Comparison of ENCODE assay signal across 10 mouse cellular contexts in the genomic region with DNA sequence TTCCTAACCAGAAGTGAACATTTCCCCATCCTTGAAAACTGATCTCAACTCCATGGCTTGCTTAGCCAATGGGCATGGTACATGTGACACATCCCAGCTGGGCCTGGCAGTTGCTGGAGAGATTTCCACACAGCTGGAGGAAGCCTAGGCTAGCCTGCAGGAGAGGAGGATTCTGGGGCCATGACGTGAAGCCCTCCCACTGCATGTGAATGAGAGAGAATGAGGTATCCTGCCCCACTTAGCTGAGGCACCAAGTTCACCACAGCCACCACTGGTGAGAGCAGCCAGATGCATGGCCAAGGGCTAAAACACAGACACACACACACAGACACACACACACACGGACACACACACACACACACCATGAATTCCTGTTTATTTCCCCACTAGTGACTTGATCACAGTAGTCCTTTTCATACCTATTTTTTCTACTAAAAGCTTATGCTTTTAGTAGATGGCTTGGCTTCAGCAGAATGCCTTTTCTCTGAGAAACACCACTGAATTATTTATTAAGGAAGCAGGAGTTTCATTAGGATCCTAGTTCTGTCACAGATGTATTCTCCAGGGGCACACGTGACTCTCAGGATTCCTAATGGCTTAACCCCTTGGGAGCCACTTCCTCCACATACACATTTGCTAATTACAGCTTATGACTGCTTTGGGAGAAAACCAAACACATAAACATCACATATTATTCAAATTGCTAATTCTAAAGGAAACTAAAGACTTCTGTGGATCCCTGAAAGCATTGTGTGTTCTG.
DNase-seq lines count a peak whose midpoint lies in the region; ATAC-seq and TF ChIP-seq lines count a peak whose summit lies in the region.
"Had no signal": no experiment of that assay in that cellular context is flagged by ENCODE, and none has a peak within 500 bp of the region (broad histone marks: within the 10 kb centered on the region; RNA-seq: fewer than 3 reads in every experiment).

No protein-coding gene starts in this region.

- H3K4me1 ChIP-seq in heart, embryonic 11.5 days (ENCODE audit: control insufficient read depth, insufficient read depth, low read length) = no peaks in the 10 kb centered on the region
- H3K4me1 ChIP-seq in forebrain, embryonic 14.5 days (ENCODE audit: control insufficient read depth, insufficient read depth, low read length) = no peaks in the 10 kb centered on the region
- peaks cover 11% of the 10 kb centered on the region; the same call in 1 of the 2 replicates for H3K4me1 ChIP-seq in intestine, embryonic 16.5 days (ENCODE audit: control insufficient read depth, insufficient read depth, low read length)
- H3K4me1 ChIP-seq in midbrain, postnatal 0 days (ENCODE audit: insufficient read depth, low read length) = no peaks in the 10 kb centered on the region

- no peaks in the 10 kb centered on the region for H3K36me3 ChIP-seq in heart, embryonic 11.5 days (ENCODE audit: control insufficient read depth, insufficient read depth, low read length)
- H3K36me3 ChIP-seq in forebrain, embryonic 14.5 days (ENCODE audit: control insufficient read depth, insufficient read depth, low read length) = no peaks in the 10 kb centered on the region
- H3K36me3 ChIP-seq in intestine, embryonic 16.5 days (ENCODE audit: control insufficient read depth, insufficient read depth, low read length) = no peaks in the 10 kb centered on the region
- H3K36me3 ChIP-seq in midbrain, postnatal 0 days (ENCODE audit: insufficient read depth, low read length) = no peaks in the 10 kb centered on the region

- ATAC-seq in heart, embryonic 11.5 days (replicated peaks; ENCODE audit: insufficient number of reproducible peaks, low FRiP score, low TSS enrichment) = no peak
- ATAC-seq in forebrain, embryonic 14.5 days = peak; percentile 61
- 0 out of 2 replicates have a peak, but pooled peaks have one; percentile 13 for ATAC-seq in intestine, embryonic 16.5 days
- ATAC-seq in midbrain, postnatal 0 days (ENCODE audit: low FRiP score) = peak; percentile 38; the same call in 1 of the 2 replicates
- no peak for ATAC-seq in inflammation-experienced regulatory T-cells, adult 6 months
- ATAC-seq: Patski had no signal

- no peak for TF ChIP-seq CTCF in midbrain, postnatal 0 days (IDR thresholded peaks at IDR 0.05)

- H3K9ac ChIP-seq in heart, embryonic 11.5 days (ENCODE audit: low read depth, low read length) = no peak overlapping the region
- no peak overlapping the region for H3K9ac ChIP-seq in forebrain, embryonic 14.5 days (ENCODE audit: low read length)
- no peak overlapping the region; the same call in 1 of the 2 replicates for H3K9ac ChIP-seq in intestine, embryonic 16.5 days (ENCODE audit: low read depth, low read length)
- no peak overlapping the region for H3K9ac ChIP-seq in midbrain, postnatal 0 days (replicated peaks; ENCODE audit: low read length, poor library complexity, severe bottlenecking)

- no peak overlapping the region for H3K4me3 ChIP-seq in heart, embryonic 11.5 days (ENCODE audit: low read depth, low read length)
- H3K4me3 ChIP-seq in forebrain, embryonic 14.5 days (ENCODE audit: low read depth, low read length) = no peak overlapping the region
- H3K4me3 ChIP-seq in intestine, embryonic 16.5 days (ENCODE audit: low read length) = no peak overlapping the region
- H3K4me3 ChIP-seq in midbrain, postnatal 0 days (ENCODE audit: low read depth, low read length) = no peak overlapping the region

- no peaks in the 10 kb centered on the region for H3K9me3 ChIP-seq in heart, embryonic 11.5 days (replicated peaks; ENCODE audit: control insufficient read depth, low read length)
- no peaks in the 10 kb centered on the region for H3K9me3 ChIP-seq in forebrain, embryonic 14.5 days (replicated peaks; ENCODE audit: control insufficient read depth, low read length)
- H3K9me3 ChIP-seq in intestine, embryonic 16.5 days (ENCODE audit: control insufficient read depth, low read length) = no peaks in the 10 kb centered on the region
- no peaks in the 10 kb centered on the region for H3K9me3 ChIP-seq in midbrain, postnatal 0 days (ENCODE audit: low read length)

- no peak overlapping the region for H3K27ac ChIP-seq in heart, embryonic 11.5 days (ENCODE audit: low read depth, low read length)
- H3K27ac ChIP-seq in forebrain, embryonic 14.5 days (ENCODE audit: low read depth, low read length) = no peak overlapping the region; the same call in 1 of the 2 replicates
- peak overlapping the region; percentile 79 for H3K27ac ChIP-seq in intestine, embryonic 16.5 days (ENCODE audit: low read length)
- no peak overlapping the region for H3K27ac ChIP-seq in midbrain, postnatal 0 days (ENCODE audit: low read depth, low read length)

- no peak overlapping the region for H3K4me2 ChIP-seq in heart, embryonic 11.5 days
- no peak overlapping the region for H3K4me2 ChIP-seq in forebrain, embryonic 14.5 days (ENCODE audit: low read length)
- no peak overlapping the region for H3K4me2 ChIP-seq in intestine, embryonic 16.5 days (ENCODE audit: low read depth, low read length)
- H3K4me2 ChIP-seq in midbrain, postnatal 0 days (ENCODE audit: low read depth, low read length, poor library complexity, severe bottlenecking) = no peak overlapping the region

- 46% methylated on average over 3 of the region's 3 CpGs for WGBS in heart, embryonic 11.5 days (ENCODE audit: insufficient replicate concordance)
- WGBS in forebrain, embryonic 14.5 days = 38% methylated on average over 3 of the region's 3 CpGs
- 43% methylated on average over 3 of the region's 3 CpGs for WGBS in intestine, embryonic 16.5 days
- 31% methylated on average over 3 of the region's 3 CpGs for WGBS in midbrain, postnatal 0 days

- peak; percentile 88 for DNase-seq in heart, adult 11 months
- peak; percentile 58 for DNase-seq in forebrain, embryonic 14.5 days (ENCODE audit: low spot score)
- DNase-seq in midbrain, postnatal 0 days (ENCODE audit: low spot score) = peak; percentile 71
- DNase-seq in yolk sac, embryonic 10.5 days (ENCODE audit: low spot score) = no peak
- DNase-seq in right cerebral cortex, postnatal 25 days = no peak
- DNase-seq: thymus, adult 18-20 months had no signal

- no peaks in the 10 kb centered on the region for H3K27me3 ChIP-seq in heart, embryonic 11.5 days (ENCODE audit: control insufficient read depth, insufficient read depth, low read length)
- H3K27me3 ChIP-seq in forebrain, embryonic 14.5 days (replicated peaks; ENCODE audit: control insufficient read depth, insufficient read depth, low read length) = no peaks in the 10 kb centered on the region
- no peaks in the 10 kb centered on the region for H3K27me3 ChIP-seq in intestine, embryonic 16.5 days (replicated peaks; ENCODE audit: control insufficient read depth, insufficient read depth, low read length)
- no peaks in the 10 kb centered on the region for H3K27me3 ChIP-seq in midbrain, postnatal 0 days (ENCODE audit: insufficient read depth, low read length)

Comparison
In these comparisons a context has a peak if more than half of its experiments do, and no peak if none do; other contexts are left out.
1. DNase-seq: peak in heart, adult 11 months (single experiment), forebrain, embryonic 14.5 days (single experiment) and midbrain, postnatal 0 days (single experiment); none in yolk sac, embryonic 10.5 days (single experiment) and right cerebral cortex, postnatal 25 days (single experiment).
2. ATAC-seq: peak in forebrain, embryonic 14.5 days (single experiment), intestine, embryonic 16.5 days (single experiment) and midbrain, postnatal 0 days (single experiment); none in heart, embryonic 11.5 days (single experiment) and inflammation-experienced regulatory T-cells, adult 6 months (single experiment).